Mouse (Mus musculus) hindbrain, embryonic 14.5 days (tissue): ENCODE measurements around the gene Impg1. TPM values are rescaled to one million over a fixed set of nuclear protein-coding genes. Genes with fewer than 3 reads are reported as not detected.
A peak's percentile ranks its signal among the peaks of the same experiment; 100 is the strongest.

ENCODE experiments used
- ATAC-seq: fragments of 200-750 bp; cut with Nextera tagmentation; 2 replicates; pipeline ENCODE4 v1.8.0; 2017; ENCODE audit warnings: moderate number of reproducible peaks, mild to moderate bottlenecking, moderate TSS enrichment, moderate library complexity; ENCODE audit not compliant: low FRiP score
- DNase-seq: peaks from one replicate; pipeline ENCODE4 v3.0.0-alpha.2; 2015; ENCODE audit warnings: low spot score
- H3K27ac ChIP-seq: fragments of 300-500 bp; sonication (generic); 2 replicates; pipeline ENCODE4 v1.5.1; 2014; ENCODE audit warnings: mild to moderate bottlenecking, moderate library complexity
- H3K27me3 ChIP-seq: fragments of 300-500 bp; sonication (generic); 2 replicates; pipeline ENCODE4 v1.6.1; 2014; ENCODE audit warnings: mild to moderate bottlenecking, low read length, mixed read lengths; ENCODE audit not compliant: control insufficient read depth, insufficient read depth
- H3K36me3 ChIP-seq: fragments of 300-500 bp; sonication (generic); replicated peaks from 2 replicates; pipeline ENCODE4 v1.6.1; 2014; ENCODE audit not compliant: control insufficient read depth, insufficient read depth
- H3K4me1 ChIP-seq: fragments of 300-500 bp; sonication (generic); replicated peaks from 2 replicates; pipeline ENCODE4 v1.6.1; 2014; ENCODE audit warnings: antibody characterized with exemption, low read length, mixed read lengths; ENCODE audit not compliant: control insufficient read depth, insufficient read depth
- H3K4me2 ChIP-seq: fragments of 300-500 bp; sonication (generic); replicated peaks from 2 replicates; pipeline ENCODE4 v1.6.1; 2014; ENCODE audit warnings: mild to moderate bottlenecking, moderate library complexity
- H3K4me3 ChIP-seq: fragments of 300-500 bp; sonication (generic); replicated peaks from 2 replicates; pipeline ENCODE4 v1.5.1; 2014; ENCODE audit warnings: mild to moderate bottlenecking, low read length
- H3K9ac ChIP-seq: fragments of 300-500 bp; sonication (generic); 2 replicates; pipeline ENCODE4 v1.6.1; 2014
- H3K9me3 ChIP-seq: fragments of 300-500 bp; sonication (generic); 2 replicates; pipeline ENCODE4 v1.6.1; 2016; ENCODE audit warnings: low read length; ENCODE audit not compliant: control insufficient read depth
- WGBS: fragments of 180-500 bp; shearing (Covaris S2); extraction: QIAGEN DNeasy Blood & Tissue Kit; methylation state at CpG from one replicate; pipeline ENCODE4 v1.1.7; 2014; 5-methylcytosine and 5-hydroxymethylcytosine counted together
- polyA plus RNA-seq: library from polyadenylated mRNA; unstranded; fragments of >200 nt; fragmentation: Nextera tagmentation; extraction: Ambion mirVana; gene quantifications from 2 replicates; pipeline ENCODE4 v1.2.1, GENCODE M21; 2014

The Impg1 gene
- polyA plus RNA-seq, 1 experiment from 2014 or later: not detected

DNA sequence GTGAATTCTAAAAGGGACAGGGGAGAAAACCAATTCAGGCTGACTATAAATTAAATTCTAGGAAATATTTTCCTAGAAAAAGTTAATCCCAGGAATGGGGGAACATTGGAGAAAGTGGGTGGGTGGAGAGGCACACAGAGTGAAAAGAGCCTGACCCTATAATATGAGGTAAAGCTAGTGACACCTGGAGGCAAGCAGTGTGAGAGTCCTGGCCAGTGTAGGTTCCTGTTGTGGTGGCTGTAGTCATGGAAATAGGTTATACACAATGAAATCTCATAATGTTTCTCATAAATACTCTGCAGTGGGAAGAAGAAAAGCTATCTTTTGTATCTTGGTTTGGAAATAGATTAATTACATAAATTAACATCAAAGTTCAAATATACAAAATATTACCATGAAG, 105.2 kb downstream of the Impg1 start:
- Histone ChIP-seq H3K27me3 (no peaks in the 10 kb centered on the region), H3K27ac (no peak overlapping the region), H3K4me1 (no peaks in the 10 kb centered on the region), H3K4me2 (no peak overlapping the region), H3K9ac (no peak overlapping the region), H3K4me3 (no peak overlapping the region), H3K36me3 (no peaks in the 10 kb centered on the region), H3K9me3 (no peaks in the 10 kb centered on the region)
- DNase-seq (no peak), ATAC-seq (no peak)

DNA sequence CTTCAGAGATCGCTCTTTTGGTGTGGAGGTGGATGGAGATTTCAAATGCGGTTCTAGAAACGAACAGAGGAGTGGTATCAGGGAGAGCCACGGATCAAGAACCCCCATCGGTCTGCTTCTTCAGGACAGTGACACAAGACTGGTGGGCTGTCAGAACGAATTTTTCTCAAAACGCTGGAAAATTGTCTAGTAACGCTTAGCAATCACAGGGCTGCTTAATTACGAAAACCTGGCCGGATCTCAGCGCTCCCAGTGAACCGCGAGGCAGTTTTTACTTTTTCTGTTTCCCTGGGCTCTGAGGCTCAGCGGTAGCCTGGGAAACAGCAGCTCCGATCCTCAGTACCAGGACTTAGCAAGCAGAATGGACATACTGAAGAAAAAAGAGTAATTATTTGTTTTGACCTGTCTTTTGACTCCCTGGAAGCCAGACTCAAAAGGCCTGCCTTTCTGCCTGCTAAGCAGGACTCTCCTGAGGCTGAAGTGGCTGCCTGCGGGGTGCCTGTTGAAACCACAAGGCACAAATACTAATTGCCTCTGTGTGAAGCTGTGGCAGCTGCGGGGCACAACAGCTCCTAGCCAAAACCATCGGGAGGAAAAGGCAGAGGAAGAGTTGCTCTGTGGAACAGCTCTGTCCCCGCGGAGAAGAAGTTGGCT, 113.5 kb downstream of the Impg1 start:
- no peak overlapping the region for H3K27ac ChIP-seq
- no peaks in the 10 kb centered on the region for H3K36me3 ChIP-seq
- ATAC-seq (peak; percentile 81), DNase-seq (peak; percentile 40)
- WGBS: 19% methylated on average over 20 of the region's 20 CpGs
- H3K4me1 ChIP-seq: no peaks in the 10 kb centered on the region
- H3K27me3 ChIP-seq: 0 out of 2 replicates have a peak, but pooled peaks cover 3% of the 10 kb centered on the region
- no peak overlapping the region for H3K9ac ChIP-seq
- peak overlapping the region; percentile 18 for H3K4me2 ChIP-seq
- H3K9me3 ChIP-seq: no peaks in the 10 kb centered on the region
- H3K4me3 ChIP-seq: no peak overlapping the region

DNA sequence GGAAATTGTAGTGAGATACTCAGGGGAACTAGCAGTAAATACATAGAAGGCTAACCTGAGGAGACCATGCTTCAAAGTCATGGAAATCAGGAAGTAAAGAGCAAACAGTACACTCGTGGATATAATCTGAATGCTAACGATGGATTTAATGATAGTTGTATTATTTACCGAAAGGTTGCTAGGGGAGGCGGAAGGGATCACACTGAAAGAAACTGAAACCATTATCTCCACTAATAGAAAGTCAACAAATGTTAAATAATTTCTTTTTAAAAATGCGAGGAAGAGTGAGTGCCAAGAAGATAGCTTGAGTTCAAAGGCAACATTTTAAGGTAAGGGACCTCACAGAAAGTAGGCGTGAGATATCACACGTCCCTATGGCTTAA, 114.0 kb downstream of the Impg1 start:
- ATAC-seq (no peak), DNase-seq (no peak)
- Histone ChIP-seq H3K9me3 (no peaks in the 10 kb centered on the region), H3K36me3 (no peaks in the 10 kb centered on the region), H3K9ac (no peak overlapping the region), H3K4me2 (peak overlapping the region; percentile 18), H3K27ac (no peak overlapping the region), H3K4me1 (no peaks in the 10 kb centered on the region), H3K4me3 (no peak overlapping the region), H3K27me3 (0 out of 2 replicates have a peak, but pooled peaks cover 3% of the 10 kb centered on the region)
- WGBS: 64% methylated on average over 7 of the region's 7 CpGs

DNA sequence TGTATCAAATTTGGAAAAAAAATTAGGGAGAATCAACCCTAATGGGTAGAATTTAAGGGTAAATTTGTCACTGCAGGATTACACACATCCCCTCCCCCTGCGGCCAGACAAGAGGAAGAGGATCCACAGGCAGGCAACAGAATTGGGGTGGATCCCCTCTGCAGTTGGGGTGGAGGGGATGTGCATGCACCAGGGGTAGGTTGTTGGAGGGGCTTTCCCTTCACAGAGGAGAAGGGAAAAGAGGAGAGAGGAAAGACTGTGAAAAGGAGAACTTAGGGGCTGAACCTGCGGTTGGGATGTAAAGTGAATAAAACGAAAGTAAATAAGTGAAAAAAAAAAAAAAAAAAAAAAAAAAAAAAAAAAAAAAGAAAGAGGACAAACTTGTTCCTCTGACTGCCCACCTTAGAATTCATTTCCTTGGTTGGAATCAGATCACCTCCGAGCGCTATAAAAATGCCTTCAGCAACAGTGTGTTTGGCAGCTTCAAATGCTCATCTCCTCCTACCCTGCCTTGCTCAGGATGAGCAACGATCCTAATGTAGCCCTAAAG, 120.8 kb downstream of the Impg1 start:
- Histone ChIP-seq H3K9me3 (no peaks in the 10 kb centered on the region), H3K4me1 (no peaks in the 10 kb centered on the region), H3K9ac (no peak overlapping the region), H3K27me3 (no peaks in the 10 kb centered on the region), H3K4me3 (no peak overlapping the region), H3K4me2 (no peak overlapping the region), H3K36me3 (no peaks in the 10 kb centered on the region), H3K27ac (no peak overlapping the region)
- DNase-seq (no peak), ATAC-seq (no peak)
- 97% methylated on average over 6 of the region's 6 CpGs for WGBS

DNA sequence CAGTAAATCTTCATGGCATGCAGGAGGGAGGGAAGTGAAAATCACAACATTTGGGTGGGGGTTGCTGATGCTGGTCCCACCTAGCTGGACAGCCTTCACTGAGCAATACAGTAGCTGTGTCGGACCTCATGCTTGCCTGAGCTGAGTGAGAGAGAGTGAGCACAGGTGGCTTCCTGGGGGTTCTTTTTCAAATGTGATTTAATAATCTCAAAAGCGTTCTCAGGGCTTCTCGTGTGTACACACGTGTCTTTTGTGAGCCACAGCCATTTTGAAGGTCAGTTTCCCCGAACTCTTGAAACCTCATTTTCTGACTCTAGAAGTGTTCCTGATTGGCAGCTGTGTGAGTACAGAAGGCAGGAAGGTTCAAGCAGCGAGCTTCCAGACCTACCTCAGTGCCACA, 122.8 kb downstream of the Impg1 start:
- Histone ChIP-seq H3K4me1 (no peaks in the 10 kb centered on the region), H3K4me3 (no peak overlapping the region), H3K4me2 (no peak overlapping the region), H3K9me3 (no peaks in the 10 kb centered on the region), H3K36me3 (no peaks in the 10 kb centered on the region), H3K27ac (no peak overlapping the region), H3K9ac (no peak overlapping the region), H3K27me3 (no peaks in the 10 kb centered on the region)
- ATAC-seq (no peak), DNase-seq (no peak)
- WGBS: 94% methylated on average over 6 of the region's 6 CpGs

DNA sequence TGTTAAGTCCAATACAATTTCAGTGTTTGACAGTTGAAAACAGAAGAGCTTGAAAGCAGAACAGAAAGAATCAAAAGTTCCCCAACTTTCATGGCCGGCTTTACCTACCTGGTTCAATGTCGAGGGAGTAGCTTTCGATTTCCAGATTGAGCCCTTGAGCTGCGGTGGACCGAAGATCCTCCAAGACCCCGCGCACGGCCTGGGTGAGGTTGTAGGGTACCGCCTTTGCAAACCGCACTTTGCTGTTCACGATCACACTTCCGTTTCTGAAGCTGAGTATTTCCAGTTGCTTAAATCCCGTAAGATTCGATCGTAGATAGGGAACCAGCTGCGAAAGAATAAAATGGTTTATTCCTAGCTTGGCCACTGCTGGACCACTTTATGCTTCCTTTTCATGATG, 123.5 kb downstream of the Impg1 start:
- Histone ChIP-seq H3K27ac (no peak overlapping the region), H3K4me3 (no peak overlapping the region), H3K9me3 (no peaks in the 10 kb centered on the region), H3K27me3 (no peaks in the 10 kb centered on the region), H3K4me1 (no peaks in the 10 kb centered on the region), H3K9ac (no peak overlapping the region), H3K4me2 (no peak overlapping the region), H3K36me3 (no peaks in the 10 kb centered on the region)
- DNase-seq (no peak), ATAC-seq (no peak)
- WGBS: 97% methylated on average over 16 of the region's 16 CpGs

DNA sequence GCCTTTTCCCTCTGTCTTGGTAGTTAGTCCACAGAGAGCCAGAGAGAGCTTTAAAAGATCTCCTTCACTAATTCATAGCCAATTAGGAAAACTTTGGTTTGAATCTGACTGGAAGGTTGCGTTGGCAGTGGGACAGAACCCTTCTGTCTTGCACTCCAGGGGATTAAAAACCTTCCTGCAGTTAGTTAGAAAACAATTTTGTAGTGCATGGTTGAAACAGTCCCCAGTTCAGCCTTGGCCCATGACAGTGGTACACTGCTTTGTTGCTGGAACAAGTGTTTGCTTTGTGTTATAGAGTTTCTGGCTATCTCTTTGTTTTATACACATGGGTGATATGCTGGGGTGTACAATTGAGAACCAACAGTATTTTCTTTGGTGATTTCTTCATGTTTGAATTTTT, 124.4 kb downstream of the Impg1 start:
- no peaks in the 10 kb centered on the region for H3K36me3 ChIP-seq
- 64% methylated on average over 1 of the region's 1 CpGs for WGBS
- H3K9me3 ChIP-seq: no peaks in the 10 kb centered on the region
- no peaks in the 10 kb centered on the region for H3K27me3 ChIP-seq
- no peak for DNase-seq
- H3K9ac ChIP-seq: no peak overlapping the region
- no peaks in the 10 kb centered on the region for H3K4me1 ChIP-seq
- H3K27ac ChIP-seq: no peak overlapping the region
- no peak overlapping the region for H3K4me3 ChIP-seq
- no peak for ATAC-seq
- no peak overlapping the region for H3K4me2 ChIP-seq

DNA sequence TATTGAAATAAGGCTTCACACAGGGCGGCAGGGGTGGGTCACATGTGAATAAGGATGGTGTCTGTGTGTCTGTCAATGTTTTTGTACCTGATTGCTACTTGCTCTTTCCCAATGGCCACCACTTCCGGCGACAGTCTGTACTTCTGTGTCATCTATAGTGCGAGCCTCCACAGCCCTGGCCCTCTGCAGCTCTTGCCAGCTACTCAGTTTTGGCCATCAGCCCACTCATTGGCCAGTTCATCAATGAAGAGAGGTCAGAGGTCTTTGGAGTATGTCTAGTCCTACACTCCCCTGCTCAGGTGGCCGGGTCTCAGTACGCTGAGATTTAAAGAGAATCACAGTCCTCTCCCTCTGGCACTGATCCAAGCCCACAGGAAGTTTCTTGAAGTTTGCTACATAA, 127.3 kb downstream of the Impg1 start:
- Histone ChIP-seq H3K4me1 (no peaks in the 10 kb centered on the region), H3K4me3 (no peak overlapping the region), H3K27me3 (no peaks in the 10 kb centered on the region), H3K4me2 (no peak overlapping the region), H3K9me3 (no peaks in the 10 kb centered on the region), H3K27ac (no peak overlapping the region), H3K36me3 (no peaks in the 10 kb centered on the region), H3K9ac (no peak overlapping the region)
- 86% methylated on average over 6 of the region's 6 CpGs for WGBS
- ATAC-seq: no peak
- no peak for DNase-seq

DNA sequence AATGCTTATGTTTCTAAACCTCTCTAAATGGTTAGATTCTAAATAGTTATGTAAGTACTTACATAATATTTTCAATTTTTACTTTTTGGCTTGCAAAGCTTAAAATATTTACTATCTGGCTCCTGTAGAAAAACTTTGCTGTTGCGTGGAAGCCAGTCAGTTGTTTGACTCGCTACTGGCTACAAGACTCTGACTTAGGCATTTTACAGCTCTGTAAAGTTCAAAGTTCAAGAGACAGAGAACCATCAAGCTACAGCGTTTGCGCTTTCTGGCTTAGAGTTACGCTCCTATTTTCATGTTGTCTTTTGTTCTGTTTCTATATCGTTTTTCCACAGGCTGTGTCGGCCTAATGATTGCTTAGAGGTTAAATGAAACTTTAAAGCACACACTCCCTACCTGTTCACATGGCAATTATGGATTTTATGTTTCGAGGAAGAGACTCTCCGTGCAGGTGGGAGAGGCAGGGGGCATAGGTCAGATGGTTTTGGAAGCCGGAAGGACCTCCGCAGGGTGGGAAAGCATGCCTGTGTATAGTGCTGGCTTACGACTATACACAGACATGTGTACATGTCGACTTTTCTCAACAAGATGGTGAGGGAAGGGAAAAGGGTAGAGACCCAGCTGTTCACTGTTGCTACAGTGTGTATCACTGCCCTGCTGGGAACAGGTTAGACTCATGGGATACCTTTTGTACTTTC, 129.5 kb downstream of the Impg1 start:
- 86% methylated on average over 13 of the region's 13 CpGs for WGBS
- Histone ChIP-seq H3K9ac (no peak overlapping the region), H3K4me1 (no peaks in the 10 kb centered on the region), H3K4me2 (no peak overlapping the region), H3K27ac (no peak overlapping the region), H3K9me3 (no peaks in the 10 kb centered on the region), H3K27me3 (no peaks in the 10 kb centered on the region), H3K4me3 (no peak overlapping the region), H3K36me3 (no peaks in the 10 kb centered on the region)
- ATAC-seq: no peak
- no peak for DNase-seq
